Mouse (Mus musculus): Measurements from ENCODE around the gene Nomo1. TPM values are rescaled to one million over a fixed set of nuclear protein-coding genes. Genes with fewer than 3 reads are reported as not detected.

Gene Nomo1
- polyA plus RNA-seq, 1 experiment from 2014 or later = 48.2 TPM

DNA sequence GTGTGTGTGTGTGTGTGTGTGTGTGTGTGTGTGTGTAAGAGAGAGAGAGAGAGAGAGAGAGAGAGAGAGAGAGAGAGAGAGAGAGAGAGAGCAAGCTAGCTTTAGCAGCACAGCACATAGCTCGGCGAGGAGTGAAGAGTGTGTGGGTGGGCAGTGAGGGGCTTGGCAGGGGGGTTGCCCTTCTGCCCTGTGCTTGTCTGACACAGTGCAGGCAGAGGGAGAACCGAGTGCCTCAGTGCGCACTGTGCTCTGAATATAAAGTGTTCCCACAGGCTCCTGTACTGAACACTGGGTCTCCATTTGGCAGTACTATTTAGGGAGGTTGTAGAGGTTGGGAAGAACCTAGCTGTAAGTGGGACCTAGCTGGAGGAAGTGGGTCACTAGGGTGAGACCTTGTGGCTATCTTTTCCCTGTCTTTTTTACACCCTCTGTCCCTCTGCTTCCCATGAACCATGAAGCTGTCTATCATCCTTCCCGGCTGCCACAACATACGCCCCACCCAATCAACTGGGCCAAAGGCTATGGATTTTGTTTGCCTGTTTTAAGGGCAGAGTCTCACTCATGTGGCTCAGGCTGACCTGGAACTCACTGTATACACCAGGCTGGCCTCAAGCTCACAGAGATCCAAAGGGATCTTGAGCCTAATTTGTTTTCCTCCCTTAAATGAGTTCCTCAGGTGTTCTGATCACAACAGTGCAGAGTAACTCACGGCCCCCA is 96.1 kb downstream of the Nomo1 start:
- H3K27ac ChIP-seq (ENCODE audit: low read depth) = no peak overlapping the region
- DNase-seq (ENCODE audit: low spot score) = no peak

DNA sequence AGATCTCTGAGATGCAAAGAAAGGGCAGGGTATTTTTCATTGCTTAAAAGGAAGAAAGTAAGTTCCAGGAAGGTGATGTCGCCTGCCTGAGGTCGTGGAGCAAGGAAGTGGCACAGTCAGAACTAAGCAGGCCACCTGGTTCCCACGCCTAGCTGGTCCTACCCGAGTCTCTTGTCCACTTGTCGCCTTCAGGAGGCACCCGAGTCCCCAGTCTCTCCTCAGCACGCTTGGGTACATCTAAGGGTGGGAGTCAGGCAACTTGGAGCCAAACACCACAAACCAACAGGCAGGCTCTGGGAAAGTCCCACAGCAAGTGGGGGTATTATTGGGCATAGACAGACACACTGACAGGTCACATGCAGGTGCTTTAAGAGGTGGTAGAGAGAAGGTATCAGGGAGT is 97.2 kb downstream of the Nomo1 start:
- Histone ChIP-seq H3K36me3 (ENCODE audit: control insufficient read depth, insufficient read depth, low read length) (no peaks in the 10 kb centered on the region), H3K27ac (ENCODE audit: low read depth) (0 out of 2 replicates have a peak overlapping the region, but pooled peaks have one; percentile 10), H3K27me3 (replicated peaks; ENCODE audit: control insufficient read depth, insufficient read depth, low read length) (no peaks in the 10 kb centered on the region), H3K4me3 (ENCODE audit: low read depth, low read length) (no peak overlapping the region), H3K9ac (ENCODE audit: low read length) (no peak overlapping the region), H3K9me3 (ENCODE audit: control insufficient read depth, low read length) (no peaks in the 10 kb centered on the region), H3K4me2 (ENCODE audit: low read length) (no peak overlapping the region), H3K4me1 (replicated peaks; ENCODE audit: control insufficient read depth, insufficient read depth, low read length) (peaks cover 7% of the 10 kb centered on the region)
- ATAC-seq (replicated peaks; ENCODE audit: low FRiP score, low TSS enrichment, low read depth) = no peak
- no peak for DNase-seq (ENCODE audit: low spot score)
- 61% methylated on average over 7 of the region's 7 CpGs for WGBS

More for the DNA sequence above, 96.1 kb downstream of the Nomo1 start:
- no peak overlapping the region for H3K4me2 ChIP-seq (ENCODE audit: low read length)
- no peak for ATAC-seq (replicated peaks; ENCODE audit: low FRiP score, low TSS enrichment, low read depth)
- H3K9ac ChIP-seq (ENCODE audit: low read length) = no peak overlapping the region
- H3K27me3 ChIP-seq (replicated peaks; ENCODE audit: control insufficient read depth, insufficient read depth, low read length) = no peaks in the 10 kb centered on the region
- H3K36me3 ChIP-seq (ENCODE audit: control insufficient read depth, insufficient read depth, low read length) = no peaks in the 10 kb centered on the region
- 29% methylated on average over 7 of the region's 7 CpGs for WGBS
- H3K4me3 ChIP-seq (ENCODE audit: low read depth, low read length) = no peak overlapping the region
- H3K9me3 ChIP-seq (ENCODE audit: control insufficient read depth, low read length) = no peaks in the 10 kb centered on the region
- H3K4me1 ChIP-seq (replicated peaks; ENCODE audit: control insufficient read depth, insufficient read depth, low read length) = peaks cover 6% of the 10 kb centered on the region

DNA sequence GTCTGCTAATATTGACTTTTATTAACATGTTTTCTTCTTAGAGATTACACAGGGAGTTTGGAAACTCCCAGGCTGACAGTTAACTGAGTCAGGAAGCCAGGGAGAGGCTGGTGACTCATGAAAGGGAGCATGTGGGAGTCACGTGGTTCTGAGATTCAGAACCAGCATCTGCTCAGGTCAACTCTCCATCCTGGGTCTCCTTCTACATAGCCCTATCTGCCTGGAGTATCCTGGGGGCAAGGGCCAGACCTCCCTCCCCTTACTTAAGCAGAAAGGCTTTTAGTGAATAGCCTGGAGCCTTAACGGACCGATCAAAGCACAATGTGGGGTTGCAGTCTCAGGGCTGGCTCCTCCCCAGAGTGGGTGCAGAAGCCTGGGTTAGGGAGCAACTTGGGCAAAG is 97.8 kb downstream of the Nomo1 start:
- no peak for ATAC-seq (replicated peaks; ENCODE audit: low FRiP score, low TSS enrichment, low read depth)
- H3K4me1 ChIP-seq (replicated peaks; ENCODE audit: control insufficient read depth, insufficient read depth, low read length) = peaks cover 7% of the 10 kb centered on the region
- no peaks in the 10 kb centered on the region for H3K9me3 ChIP-seq (ENCODE audit: control insufficient read depth, low read length)
- H3K27me3 ChIP-seq (replicated peaks; ENCODE audit: control insufficient read depth, insufficient read depth, low read length) = no peaks in the 10 kb centered on the region
- DNase-seq (ENCODE audit: low spot score) = no peak
- H3K4me2 ChIP-seq (ENCODE audit: low read length) = no peak overlapping the region
- H3K9ac ChIP-seq (ENCODE audit: low read length) = no peak overlapping the region
- H3K4me3 ChIP-seq (ENCODE audit: low read depth, low read length) = no peak overlapping the region
- H3K27ac ChIP-seq (ENCODE audit: low read depth) = 0 out of 2 replicates have a peak overlapping the region, but pooled peaks have one; percentile 10
- WGBS = 24% methylated on average over 3 of the region's 3 CpGs
- no peaks in the 10 kb centered on the region for H3K36me3 ChIP-seq (ENCODE audit: control insufficient read depth, insufficient read depth, low read length)

DNA sequence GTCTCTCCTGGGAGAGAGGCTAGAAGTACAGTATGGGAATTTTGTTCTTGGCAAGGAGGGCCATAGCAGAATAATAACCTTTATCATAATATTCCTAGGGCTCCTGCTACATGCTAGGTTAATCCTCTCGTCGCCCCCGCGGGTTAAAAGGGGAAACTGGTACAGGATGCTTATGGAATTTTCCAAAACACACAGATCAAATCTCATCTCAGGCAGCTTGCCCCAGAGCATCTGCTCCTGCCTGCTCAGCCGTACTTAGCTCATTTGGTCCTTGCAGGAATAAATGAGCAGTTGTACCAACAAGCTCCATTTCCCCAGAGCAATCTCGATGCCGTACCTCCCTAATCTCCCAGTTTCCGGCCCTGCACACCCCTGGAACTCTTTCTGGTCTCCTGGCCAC is 98.3 kb downstream of the Nomo1 start:
- no peak for DNase-seq (ENCODE audit: low spot score)
- Histone ChIP-seq H3K27ac (ENCODE audit: low read depth) (no peak overlapping the region), H3K4me3 (ENCODE audit: low read depth, low read length) (no peak overlapping the region), H3K4me1 (replicated peaks; ENCODE audit: control insufficient read depth, insufficient read depth, low read length) (peaks cover 7% of the 10 kb centered on the region), H3K36me3 (ENCODE audit: control insufficient read depth, insufficient read depth, low read length) (no peaks in the 10 kb centered on the region), H3K27me3 (replicated peaks; ENCODE audit: control insufficient read depth, insufficient read depth, low read length) (no peaks in the 10 kb centered on the region), H3K9me3 (ENCODE audit: control insufficient read depth, low read length) (no peaks in the 10 kb centered on the region), H3K9ac (ENCODE audit: low read length) (no peak overlapping the region), H3K4me2 (ENCODE audit: low read length) (no peak overlapping the region)
- ATAC-seq (replicated peaks; ENCODE audit: low FRiP score, low TSS enrichment, low read depth) = no peak
- WGBS = 78% methylated on average over 8 of the region's 8 CpGs

DNA sequence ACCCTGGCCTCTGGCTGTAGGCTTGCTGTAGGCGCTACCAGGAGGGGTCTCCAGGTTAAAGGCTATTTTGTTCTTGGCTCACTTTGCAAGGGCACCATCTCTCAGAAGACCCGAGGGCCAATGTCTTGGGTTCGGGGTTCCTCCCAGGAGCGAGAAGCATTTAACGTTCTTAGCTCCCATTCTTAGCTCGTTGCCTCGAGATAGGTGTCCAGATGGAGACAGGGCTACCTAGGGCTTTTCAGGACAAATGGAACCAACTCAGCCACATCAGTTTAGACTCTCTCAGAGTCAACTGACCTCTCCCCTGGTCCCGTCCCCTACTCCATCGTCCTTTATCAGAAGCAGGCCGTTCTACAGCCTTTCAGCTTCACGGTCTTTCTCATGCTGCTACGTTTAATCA is 98.7 kb downstream of the Nomo1 start:
- Histone ChIP-seq H3K9me3 (ENCODE audit: control insufficient read depth, low read length) (no peaks in the 10 kb centered on the region), H3K4me3 (ENCODE audit: low read depth, low read length) (no peak overlapping the region), H3K9ac (ENCODE audit: low read length) (no peak overlapping the region), H3K4me2 (ENCODE audit: low read length) (no peak overlapping the region), H3K27ac (ENCODE audit: low read depth) (no peak overlapping the region), H3K4me1 (replicated peaks; ENCODE audit: control insufficient read depth, insufficient read depth, low read length) (peaks cover 7% of the 10 kb centered on the region), H3K36me3 (ENCODE audit: control insufficient read depth, insufficient read depth, low read length) (no peaks in the 10 kb centered on the region), H3K27me3 (replicated peaks; ENCODE audit: control insufficient read depth, insufficient read depth, low read length) (no peaks in the 10 kb centered on the region)
- DNase-seq (ENCODE audit: low spot score) = no peak
- no peak for ATAC-seq (replicated peaks; ENCODE audit: low FRiP score, low TSS enrichment, low read depth)
- 90% methylated on average over 12 of the region's 12 CpGs for WGBS

Other genes starting within 250 kb of the Nomo1 start
- gene Lmtk3, start 250.0 kb upstream of the Nomo1 start, polyA plus RNA-seq (2014; fragmentation: Nextera tagmentation; extraction: Ambion mirVana) = 1.5 and 1.9 TPM in 2 replicates
- 1.2 and 2.3 TPM in 2 replicates for gene Sult2b1, start 249.0 kb upstream of the Nomo1 start, polyA plus RNA-seq (2014; fragmentation: Nextera tagmentation; extraction: Ambion mirVana)
- 91.9 and 95.5 TPM in 2 replicates for gene Cyth2, start 219.1 kb upstream of the Nomo1 start, polyA plus RNA-seq (2014; fragmentation: Nextera tagmentation; extraction: Ambion mirVana)
- gene Kcnj14, start 208.9 kb upstream of the Nomo1 start, polyA plus RNA-seq (2014; fragmentation: Nextera tagmentation; extraction: Ambion mirVana) = 1.2 and 1.5 TPM in 2 replicates
- gene Grwd1, start 202.8 kb upstream of the Nomo1 start, polyA plus RNA-seq (2014; fragmentation: Nextera tagmentation; extraction: Ambion mirVana) = 86.9 and 95.1 TPM in 2 replicates
- 120 and 124 TPM in 2 replicates for gene Kdelr1, start 160.9 kb upstream of the Nomo1 start, polyA plus RNA-seq (2014; fragmentation: Nextera tagmentation; extraction: Ambion mirVana)
- 0.24 and 0.37 TPM in 2 replicates for gene Grin2d, start 155.3 kb upstream of the Nomo1 start, polyA plus RNA-seq (2014; fragmentation: Nextera tagmentation; extraction: Ambion mirVana)
- gene Syngr4, start 137.0 kb upstream of the Nomo1 start, polyA plus RNA-seq (2014; fragmentation: Nextera tagmentation; extraction: Ambion mirVana) = 0.99 and 1.0 TPM in 2 replicates
- gene Tmem143, start 136.8 kb upstream of the Nomo1 start, polyA plus RNA-seq (2014; fragmentation: Nextera tagmentation; extraction: Ambion mirVana) = 3.9 and 4.3 TPM in 2 replicates
- gene Emp3, start 112.3 kb upstream of the Nomo1 start, polyA plus RNA-seq (2014; fragmentation: Nextera tagmentation; extraction: Ambion mirVana) = 204 and 220 TPM in 2 replicates
- gene Ccdc114, start 109.6 kb upstream of the Nomo1 start, polyA plus RNA-seq (2014; fragmentation: Nextera tagmentation; extraction: Ambion mirVana) = 3.5 and 4.3 TPM in 2 replicates
- 1.5 and 2.4 TPM in 2 replicates for gene Abcc6, start 3.4 kb upstream of the Nomo1 start, polyA plus RNA-seq (2014; fragmentation: Nextera tagmentation; extraction: Ambion mirVana)
- 0.27 and 0.61 TPM in 2 replicates for gene Kcnj11, start 67.1 kb downstream of the Nomo1 start, polyA plus RNA-seq (2014; fragmentation: Nextera tagmentation; extraction: Ambion mirVana)
- gene Abcc8, start 146.3 kb downstream of the Nomo1 start, polyA plus RNA-seq (2014; fragmentation: Nextera tagmentation; extraction: Ambion mirVana) = 2.4 and 7.6 TPM in 2 replicates
- 36.6 and 36.8 TPM in 2 replicates for gene Ush1c, start 204.8 kb downstream of the Nomo1 start, polyA plus RNA-seq (2014; fragmentation: Nextera tagmentation; extraction: Ambion mirVana)
- gene Otog, start 207.3 kb downstream of the Nomo1 start, polyA plus RNA-seq (2014; fragmentation: Nextera tagmentation; extraction: Ambion mirVana) = 0.12 TPM in 1 of 2 replicates, not detected in the other